Mouse (Mus musculus) E14TG2a.4 (cell line): ENCODE data around the gene Cep170b.

ENCODE experiments used
- H3K27me3 ChIP-seq: 2 replicates; pipeline ENCODE4 v1.6.1; 2014; ENCODE audit warnings: low read length, control low read depth; ENCODE audit not compliant: insufficient read depth
- H3K36me3 ChIP-seq: 2 replicates; pipeline ENCODE4 v1.6.1; 2014; ENCODE audit warnings: low read length, control low read depth; ENCODE audit not compliant: insufficient read depth
- H3K4me1 ChIP-seq: replicated peaks from 2 replicates; pipeline ENCODE4 v1.6.1; 2014; ENCODE audit warnings: low read depth, low read length, control low read depth
- H3K4me3 ChIP-seq: replicated peaks from 2 replicates; pipeline ENCODE4 v1.5.1; 2014; ENCODE audit warnings: mild to moderate bottlenecking, low read length
- H3K9me3 ChIP-seq: 2 replicates; pipeline ENCODE4 v1.6.1; 2014; ENCODE audit warnings: low read length, control low read depth
- CTCF ChIP-seq: conservative IDR thresholded peaks from 2 replicates; pipeline ENCODE4 v1.5.1; 2014; ENCODE audit warnings: low read length
- NANOG ChIP-seq: IDR thresholded peaks from 2 replicates; pipeline ENCODE4 v1.6.1; 2014; ENCODE audit warnings: borderline replicate concordance, low read length, mixed read lengths
- POU5F1 ChIP-seq: IDR thresholded peaks from 2 replicates; pipeline ENCODE4 v1.6.1; 2014; ENCODE audit warnings: low read length, borderline replicate concordance

Gene Cep170b

DNA sequence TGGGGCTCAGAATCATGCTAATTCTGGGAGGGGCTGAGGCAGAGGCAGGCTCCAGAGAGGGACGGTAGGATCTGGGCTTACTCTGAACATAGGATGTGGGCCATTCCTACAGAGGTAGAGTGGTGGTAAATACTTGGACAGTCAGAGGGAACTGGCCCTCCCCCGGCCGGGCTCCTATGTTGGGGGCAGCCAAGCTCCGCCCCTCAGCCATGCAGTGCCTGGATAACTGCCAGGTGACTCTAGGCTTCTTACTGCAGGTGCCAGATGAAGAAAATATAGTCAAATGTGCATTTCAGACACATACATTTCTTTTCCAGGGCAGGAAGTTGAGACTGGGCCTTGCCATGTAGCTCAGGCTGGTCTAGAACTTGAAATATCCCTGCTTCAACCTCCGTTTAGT, 43.2 kb upstream of the Cep170b start:
- H3K4me1 ChIP-seq = peaks cover 61% of the 10 kb centered on the region
- H3K36me3 ChIP-seq = no peaks in the 10 kb centered on the region
- TF ChIP-seq NANOG (no peak), CTCF (no peak), POU5F1 (no peak)
- H3K9me3 ChIP-seq = no peaks in the 10 kb centered on the region
- peaks cover 70% of the 10 kb centered on the region for H3K27me3 ChIP-seq
- H3K4me3 ChIP-seq = 0 out of 2 replicates have a peak overlapping the region, but pooled peaks have one; percentile 4

DNA sequence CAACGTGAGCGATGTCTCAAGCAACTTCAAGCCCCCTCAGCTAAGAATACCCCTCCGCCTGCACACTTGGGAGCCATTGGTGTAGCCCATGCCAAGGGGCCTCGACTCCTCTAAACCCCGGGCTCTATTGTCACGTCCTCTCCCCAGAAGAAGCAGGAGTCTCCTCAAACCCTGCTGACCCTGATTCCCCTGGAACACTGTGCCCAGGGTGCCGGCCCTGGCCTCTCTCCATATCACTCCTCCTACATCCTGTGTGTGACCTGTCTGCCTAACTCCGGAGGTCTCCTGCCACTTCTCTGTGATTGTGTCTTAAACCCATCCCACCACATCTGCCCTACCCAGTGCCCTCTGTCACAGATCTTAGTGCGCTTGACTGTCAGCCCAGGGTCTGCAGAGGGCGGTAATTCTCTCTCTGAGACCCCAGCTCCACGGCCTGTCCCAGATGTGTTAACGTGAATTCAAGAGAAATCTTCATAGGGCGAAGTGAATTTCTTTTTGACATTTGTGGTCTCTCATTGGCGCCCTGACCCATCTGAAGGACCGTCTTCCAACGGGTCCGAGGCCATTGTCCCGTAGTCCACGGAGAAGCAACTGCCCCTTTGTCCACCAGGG, 42.2 kb upstream of the Cep170b start:
- no peaks in the 10 kb centered on the region for H3K9me3 ChIP-seq
- TF ChIP-seq POU5F1 = no peak
- TF ChIP-seq NANOG = no peak
- no peak for TF ChIP-seq CTCF
- H3K4me1 ChIP-seq = peaks cover 54% of the 10 kb centered on the region
- H3K36me3 ChIP-seq = no peaks in the 10 kb centered on the region
- peak overlapping the region; percentile 84 for H3K4me3 ChIP-seq
- H3K27me3 ChIP-seq = peaks cover 80% of the 10 kb centered on the region

- peak within 1 kb of the TSS; percentile 84 for H3K4me3 ChIP-seq
- H3K36me3 ChIP-seq = no peaks in the 10 kb centered on the region
- H3K9me3 ChIP-seq = no peaks in the 10 kb centered on the region
- TF ChIP-seq NANOG (no peak), POU5F1 (no peak), CTCF (no peak)
- peaks cover 84% of the 10 kb centered on the region for H3K27me3 ChIP-seq
- H3K4me1 ChIP-seq = peaks cover 55% of the 10 kb centered on the region
Measured at GRCm38 (mm10) chr12:112678555-112679026, 41.7 kb upstream of the Cep170b start, which contains the start of gene Zbtb42. TSS of gene Zbtb42 (plus strand) at chr12:112678828.

DNA sequence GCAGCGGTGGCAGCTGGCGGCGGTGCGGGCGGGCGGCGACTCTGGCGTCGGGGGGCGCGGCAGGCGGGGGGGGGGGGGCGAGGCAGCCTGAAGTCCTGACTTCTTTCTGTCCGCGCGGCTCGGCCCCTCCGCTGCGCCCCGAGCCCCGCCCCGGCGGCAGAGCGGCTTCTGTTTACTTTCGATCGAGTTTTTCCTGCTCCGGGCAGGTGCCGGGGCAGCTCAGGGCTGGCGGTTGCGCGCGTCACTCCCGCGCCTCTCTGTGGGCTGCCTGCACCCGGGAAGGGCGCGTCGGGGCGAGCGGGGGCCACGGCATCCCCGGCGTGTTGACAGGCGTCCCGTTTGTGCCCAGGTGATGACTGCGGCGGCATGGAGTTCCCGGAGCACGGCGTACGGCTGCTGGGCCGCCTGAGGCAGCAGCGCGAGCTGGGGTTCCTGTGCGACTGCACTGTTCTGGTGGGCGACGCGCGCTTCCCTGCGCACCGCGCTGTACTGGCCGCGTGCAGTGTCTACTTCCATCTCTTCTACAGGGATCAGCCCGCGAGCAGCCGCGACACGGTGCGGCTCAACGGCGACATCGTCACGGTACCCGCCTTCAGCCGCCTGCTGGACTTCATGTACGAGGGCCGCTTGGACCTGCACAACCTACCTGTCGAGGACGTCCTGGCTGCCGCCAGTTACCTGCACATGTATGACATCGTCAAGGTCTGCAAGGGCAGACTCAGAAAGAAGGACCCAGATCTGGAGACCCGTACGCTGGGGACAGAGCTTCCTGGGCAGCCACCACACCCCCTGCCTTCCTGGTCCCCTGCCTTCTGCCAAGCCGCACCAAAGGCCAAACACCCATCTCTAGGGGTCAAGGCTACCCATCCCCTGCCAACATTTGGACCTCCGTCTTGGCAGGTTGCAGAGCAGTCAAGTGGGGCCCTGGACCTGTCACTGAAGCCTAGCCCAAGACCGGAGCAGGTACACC, 40.9 kb upstream of the Cep170b start:
- TF ChIP-seq POU5F1 (no peak), CTCF (no peak), NANOG (no peak)
- Histone ChIP-seq H3K4me1 (peaks cover 59% of the 10 kb centered on the region), H3K27me3 (peaks cover 89% of the 10 kb centered on the region), H3K9me3 (no peaks in the 10 kb centered on the region), H3K36me3 (no peaks in the 10 kb centered on the region), H3K4me3 (peak overlapping the region; percentile 84)

GRCm38 (mm10) chr12:112683351-112683750, 36.9 kb upstream of the Cep170b start:
- H3K4me1 ChIP-seq = peaks cover 31% of the 10 kb centered on the region
- peaks cover 91% of the 10 kb centered on the region for H3K27me3 ChIP-seq
- no peak for TF ChIP-seq CTCF
- no peak for TF ChIP-seq NANOG
- TF ChIP-seq POU5F1 = no peak
- H3K9me3 ChIP-seq = peaks cover 3% of the 10 kb centered on the region; the same call in 1 of the 2 replicates
- no peak overlapping the region for H3K4me3 ChIP-seq
- H3K36me3 ChIP-seq = no peaks in the 10 kb centered on the region

- peaks cover 93% of the 10 kb centered on the region for H3K27me3 ChIP-seq
- TF ChIP-seq CTCF (no peak), NANOG (no peak), POU5F1 (no peak)
- peaks cover 22% of the 10 kb centered on the region for H3K4me1 ChIP-seq
Measured at GRCm38 (mm10) chr12:112688458-112688857, 31.8 kb upstream of the Cep170b start.

GRCm38 (mm10) chr12:112693185-112694126, 26.8 kb upstream of the Cep170b start:
- no peak for TF ChIP-seq POU5F1
- TF ChIP-seq NANOG = no peak
- no peak for TF ChIP-seq CTCF
- peaks cover 4% of the 10 kb centered on the region; the same call in 1 of the 2 replicates for H3K36me3 ChIP-seq
- H3K9me3 ChIP-seq = no peaks in the 10 kb centered on the region

More at GRCm38 (mm10) chr12:112688458-112688857, 31.8 kb upstream of the Cep170b start:
- Histone ChIP-seq H3K9me3 (peaks cover 3% of the 10 kb centered on the region; the same call in 1 of the 2 replicates), H3K4me3 (no peak overlapping the region), H3K36me3 (peaks cover 4% of the 10 kb centered on the region; the same call in 1 of the 2 replicates)

GRCm38 (mm10) chr12:112694127-112694475, 26.2 kb upstream of the Cep170b start:
- Histone ChIP-seq H3K36me3 (peaks cover 4% of the 10 kb centered on the region; the same call in 1 of the 2 replicates), H3K27me3 (peaks cover 96% of the 10 kb centered on the region), H3K4me3 (peak overlapping the region; percentile 79), H3K9me3 (no peaks in the 10 kb centered on the region), H3K4me1 (peaks cover 16% of the 10 kb centered on the region)
- TF ChIP-seq CTCF (no peak), POU5F1 (no peak), NANOG (no peak)

More at GRCm38 (mm10) chr12:112693185-112694126, 26.8 kb upstream of the Cep170b start:
- H3K27me3 ChIP-seq = peaks cover 96% of the 10 kb centered on the region
- peaks cover 21% of the 10 kb centered on the region for H3K4me1 ChIP-seq
- peak overlapping the region; percentile 79 for H3K4me3 ChIP-seq
